10 mouse cellular contexts compared by ENCODE assay signal in genomic region chr5:23967705-23968104, GRCm38 (mm10).
DNase-seq lines count a peak whose midpoint lies in the region; ATAC-seq and TF ChIP-seq lines count a peak whose summit lies in the region.
"Had no signal": no experiment of that assay in that cellular context is flagged by ENCODE, and none has a peak within 500 bp of the region (broad histone marks: within the 10 kb centered on the region; RNA-seq: fewer than 3 reads in every experiment).

No protein-coding gene starts in this region.

- 38% methylated on average over 5 of the region's 5 CpGs for WGBS in hindbrain, postnatal 0 days

- no peaks in the 10 kb centered on the region for H3K9me3 ChIP-seq in hindbrain, postnatal 0 days (ENCODE audit: low read length)
- H3K9me3 ChIP-seq: limb, embryonic 12.5 days had no signal

- peak; percentile 29 to 69 for DNase-seq in heart, adult 18-20 months
- no peak for DNase-seq in heart, adult 8-10 months (ENCODE audit: low spot score)
- DNase-seq in 416B (ENCODE audit: low read depth): peak; percentile 31
- peak; percentile 74 to 75 for DNase-seq in adrenal gland, postnatal 36 days
- peak; percentile 63 for DNase-seq in hindbrain, postnatal 0 days (ENCODE audit: low spot score)
- no peak for DNase-seq in spleen, postnatal 10 days (ENCODE audit: low spot score in 2 of 2)
- no peak for DNase-seq in spleen, postnatal 14 days (ENCODE audit: low spot score in 2 of 2)
- no peak for DNase-seq in frontal cortex, postnatal 25 days (ENCODE audit: low spot score in 2 of 2)

- no peak overlapping the region for H3K4me3 ChIP-seq in hindbrain, postnatal 0 days (ENCODE audit: low read length)
- H3K4me3 ChIP-seq: limb, embryonic 12.5 days had no signal

- no peaks in the 10 kb centered on the region for H3K27me3 ChIP-seq in hindbrain, postnatal 0 days (ENCODE audit: insufficient read depth, low read length)
- H3K27me3 ChIP-seq: limb, embryonic 12.5 days had no signal

- H3K36me3 ChIP-seq in hindbrain, postnatal 0 days (ENCODE audit: insufficient read depth, low read length): no peaks in the 10 kb centered on the region

- H3K4me2 ChIP-seq in hindbrain, postnatal 0 days (ENCODE audit: low read depth, low read length): no peak overlapping the region
- H3K4me2 ChIP-seq: limb, embryonic 12.5 days had no signal

- peak; percentile 63; the same call in 1 of the 2 replicates for ATAC-seq in hindbrain, postnatal 0 days
- ATAC-seq: intestine, embryonic 16.5 days had no signal

- no peaks in the 10 kb centered on the region for H3K4me1 ChIP-seq in hindbrain, postnatal 0 days (ENCODE audit: insufficient read depth, low read length)
- H3K4me1 ChIP-seq: limb, embryonic 12.5 days had no signal

- H3K27ac ChIP-seq in hindbrain, postnatal 0 days: peak overlapping the region; percentile 20; the same call in 1 of the 2 replicates
- H3K27ac ChIP-seq: limb, embryonic 12.5 days had no signal

- H3K9ac ChIP-seq in hindbrain, postnatal 0 days (replicated peaks; ENCODE audit: low read length): no peak overlapping the region
- H3K9ac ChIP-seq: limb, embryonic 12.5 days had no signal

- no peak for TF ChIP-seq CTCF in hindbrain, postnatal 0 days (IDR thresholded peaks at IDR 0.05; ENCODE audit: low read depth)

Comparison
In these comparisons a context has a peak if more than half of its experiments do, and no peak if none do; other contexts are left out.
1. DNase-seq: peak in heart, adult 18-20 months (2 of 2), 416B (single experiment), adrenal gland, postnatal 36 days (2 of 2) and hindbrain, postnatal 0 days (single experiment); none in heart, adult 8-10 months (single experiment), spleen, postnatal 10 days (0 of 2), spleen, postnatal 14 days (0 of 2) and frontal cortex, postnatal 25 days (0 of 2).